Mouse (Mus musculus) small intestine, adult 2 months (tissue): ENCODE measurements around the gene Tm4sf1. TPM values are rescaled to one million over a fixed set of nuclear protein-coding genes. Genes with fewer than 3 reads are reported as not detected.

ENCODE experiments used
- H3K27ac ChIP-seq: fragments of 200-500 bp; 2 replicates; pipeline ENCODE4 v1.5.1; 2012; ENCODE audit warnings: low read depth, low read length, control low read depth, inconsistent platforms; ENCODE audit not compliant: insufficient read depth
- H3K27me3 ChIP-seq: fragments of 200-500 bp; 2 replicates; pipeline ENCODE4 v1.6.1; 2012; ENCODE audit warnings: mild to moderate bottlenecking, moderate library complexity, low read length, inconsistent platforms; ENCODE audit not compliant: control insufficient read depth, insufficient read depth
- H3K36me3 ChIP-seq: fragments of 200-500 bp; 2 replicates; pipeline ENCODE4 v1.6.1; 2012; ENCODE audit warnings: mild to moderate bottlenecking, low read length, control low read depth, inconsistent platforms; ENCODE audit not compliant: control insufficient read depth, insufficient read depth
- H3K4me1 ChIP-seq: fragments of 200-500 bp; 2 replicates; pipeline ENCODE4 v1.6.1; 2012; ENCODE audit warnings: low read length, inconsistent platforms, mixed read lengths; ENCODE audit not compliant: control insufficient read depth, insufficient read depth, insufficient read length
- H3K4me3 ChIP-seq: fragments of 200-500 bp; 2 replicates; pipeline ENCODE4 v1.5.1; 2012; ENCODE audit warnings: low read depth, mild to moderate bottlenecking, control low read depth, inconsistent platforms, low read length, moderate library complexity
- CTCF ChIP-seq: fragments of 200-500 bp; IDR thresholded peaks from 2 replicates; pipeline ENCODE4 v1.5.1; 2012; ENCODE audit warnings: low read depth, mild to moderate bottlenecking, control low read depth, inconsistent platforms, low read length, moderate library complexity, mixed read lengths; ENCODE audit not compliant: insufficient replicate concordance, insufficient read length; ENCODE audit errors: extremely low read depth
- POLR2A ChIP-seq: fragments of 200-500 bp; IDR thresholded peaks from 2 replicates; pipeline ENCODE4 v1.6.1; 2012; ENCODE audit warnings: low read depth, mild to moderate bottlenecking, control low read depth, inconsistent platforms, low read length, moderate library complexity
- WGBS: fragments of 180-500 bp; shearing (Covaris S2); methylation state at CpG from one replicate; pipeline ENCODE4 v1.1.7; 2018; 5-methylcytosine and 5-hydroxymethylcytosine counted together
- polyA plus RNA-seq: library from polyadenylated mRNA; depleted of rRNA; stranded (reverse); fragments of >200 nt; gene quantifications from 2 replicates; pipeline ENCODE4 v1.2.3, GENCODE M21; 2012

The Tm4sf1 gene
- polyA plus RNA-seq, 1 experiment, result 8.5 TPM

GRCm38 (mm10) chr3:57307076-57307475 is 5.3 kb upstream of the Tm4sf1 start:
- TF ChIP-seq POLR2A, result no peak
- TF ChIP-seq CTCF, result no peak
- H3K27ac ChIP-seq, result no peak overlapping the region
- H3K4me3 ChIP-seq, result no peak overlapping the region
- 77% methylated on average over 3 of the region's 3 CpGs for WGBS
- no peaks in the 10 kb centered on the region for H3K4me1 ChIP-seq
- no peaks in the 10 kb centered on the region for H3K36me3 ChIP-seq
- no peaks in the 10 kb centered on the region for H3K27me3 ChIP-seq

- H3K4me3 ChIP-seq, result no peak overlapping the region
- 17% methylated on average over 4 of the region's 4 CpGs for WGBS
- H3K4me1 ChIP-seq, result no peaks in the 10 kb centered on the region
- H3K27ac ChIP-seq, result no peak overlapping the region
- TF ChIP-seq CTCF (no peak), POLR2A (no peak)
- H3K36me3 ChIP-seq, result no peaks in the 10 kb centered on the region
- H3K27me3 ChIP-seq, result no peaks in the 10 kb centered on the region
Measured at GRCm38 (mm10) chr3:57305564-57305963, 3.8 kb upstream of the Tm4sf1 start.

GRCm38 (mm10) chr3:57304484-57304883 is 2.7 kb upstream of the Tm4sf1 start:
- Histone ChIP-seq H3K27ac (no peak overlapping the region), H3K27me3 (no peaks in the 10 kb centered on the region), H3K36me3 (no peaks in the 10 kb centered on the region), H3K4me3 (no peak overlapping the region), H3K4me1 (no peaks in the 10 kb centered on the region)
- 73% methylated on average over 5 of the region's 5 CpGs for WGBS
- TF ChIP-seq POLR2A, result no peak
- no peak for TF ChIP-seq CTCF

- no peak overlapping the region for H3K27ac ChIP-seq
- H3K36me3 ChIP-seq, result no peaks in the 10 kb centered on the region
- H3K27me3 ChIP-seq, result no peaks in the 10 kb centered on the region
- no peaks in the 10 kb centered on the region for H3K4me1 ChIP-seq
- H3K4me3 ChIP-seq, result no peak overlapping the region
- TF ChIP-seq POLR2A, result no peak
- TF ChIP-seq CTCF, result no peak
- WGBS, result 61% methylated on average over 4 of the region's 4 CpGs
Measured at GRCm38 (mm10) chr3:57304050-57304449, 2.3 kb upstream of the Tm4sf1 start.

GRCm38 (mm10) chr3:57303486-57303885 is 1.7 kb upstream of the Tm4sf1 start:
- Histone ChIP-seq H3K27ac (no peak overlapping the region), H3K4me1 (no peaks in the 10 kb centered on the region), H3K27me3 (no peaks in the 10 kb centered on the region), H3K4me3 (no peak overlapping the region), H3K36me3 (no peaks in the 10 kb centered on the region)
- TF ChIP-seq CTCF (no peak), POLR2A (no peak)
- 83% methylated on average over 3 of the region's 3 CpGs for WGBS

- Histone ChIP-seq H3K4me3 (no peak overlapping the region), H3K27ac (no peak overlapping the region), H3K36me3 (no peaks in the 10 kb centered on the region), H3K4me1 (no peaks in the 10 kb centered on the region), H3K27me3 (no peaks in the 10 kb centered on the region)
- no peak for TF ChIP-seq CTCF
- TF ChIP-seq POLR2A, result no peak
- WGBS, result 54% methylated on average over 2 of the region's 2 CpGs
Measured at GRCm38 (mm10) chr3:57302886-57303285, 1.1 kb upstream of the Tm4sf1 start.

GRCm38 (mm10) chr3:57301366-57301765 is 422 bp downstream of the Tm4sf1 start:
- H3K36me3 ChIP-seq, result no peaks in the 10 kb centered on the region
- no peaks in the 10 kb centered on the region for H3K27me3 ChIP-seq
- TF ChIP-seq CTCF (no peak), POLR2A (no peak)
- H3K27ac ChIP-seq, result no peak overlapping the region
- H3K4me1 ChIP-seq, result no peaks in the 10 kb centered on the region
- H3K4me3 ChIP-seq, result no peak overlapping the region
- 74% methylated on average over 4 of the region's 4 CpGs for WGBS

GRCm38 (mm10) chr3:57297991-57298390 is 3.8 kb downstream of the Tm4sf1 start:
- Histone ChIP-seq H3K27me3 (no peaks in the 10 kb centered on the region), H3K27ac (no peak overlapping the region), H3K36me3 (no peaks in the 10 kb centered on the region), H3K4me3 (no peak overlapping the region), H3K4me1 (no peaks in the 10 kb centered on the region)
- 81% methylated on average over 2 of the region's 2 CpGs for WGBS
- TF ChIP-seq CTCF (no peak), POLR2A (no peak)
